ENCODE assay signal across 8 mouse cellular contexts in genomic region chr16:90349700-90350548, GRCm38 (mm10). TPM values are rescaled to one million over a fixed set of nuclear protein-coding genes. Genes with fewer than 3 reads are reported as not detected.
DNase-seq lines count a peak whose midpoint lies in the region; ATAC-seq lines count a peak whose summit lies in the region.

No protein-coding gene starts in this region.

- peak; percentile 59 for ATAC-seq in activated CD4-positive, CD25-positive, alpha-beta regulatory T cell, adult 4 months
- peak; percentile 43 for ATAC-seq in inflammation-experienced regulatory T-cells, adult 6 months

- peak; percentile 90 for DNase-seq in embryo, embryonic 10.5 days (ENCODE audit: low spot score)
- DNase-seq in gastrocnemius, postnatal 25 days, result peak; percentile 50
- DNase-seq in left cerebral cortex, adult 18-20 months (ENCODE audit: low spot score in 2 of 2), result peak; percentile 49 to 58
- DNase-seq in lung, postnatal 14 days, result peak; percentile 73
- DNase-seq in right cerebral cortex, adult 18-20 months, result peak; percentile 63
- peak; percentile 13 for DNase-seq in urinary bladder, postnatal 25 days (ENCODE audit: low spot score)

RNA-seq across cellular contexts. Expression of gene Hunk, which starts 35.9 kb away (rescaled TPM):
- under 1 TPM in 1 of 2 experiments, not detected in 1; 0.13 TPM for polyA plus RNA-seq in activated CD4-positive, CD25-positive, alpha-beta regulatory T cell, adult 4 months (2017; shearing (Covaris generic))
- total RNA-seq in gastrocnemius, postnatal 25 days (2021), result under 1 TPM; 0.67 to 0.74 TPM
- under 1 TPM in 1 of 3 experiments, not detected in 2; 0.43 TPM for polyA plus RNA-seq in inflammation-experienced regulatory T-cells, adult 6 months (2017; shearing (Covaris generic))
- total RNA-seq in left cerebral cortex, adult 18-20 months (2021), result 10 to 100 TPM; 13.0 to 16.8 TPM

Comparison
In these comparisons a context has a peak if more than half of its experiments do, and no peak if none do; other contexts are left out.
1. Peak in every context shown above with its lines: DNase-seq and ATAC-seq.
2. DNase-seq: peak in every context shown above with its lines; median percentile 90 in embryo, embryonic 10.5 days; 73 in lung, postnatal 14 days; 63 in right cerebral cortex, adult 18-20 months; 54 in left cerebral cortex, adult 18-20 months; 50 in gastrocnemius, postnatal 25 days; 13 in urinary bladder, postnatal 25 days.
3. RNA of gene Hunk, which starts 35.9 kb away (total RNA-seq): 13.0 to 16.8 TPM in left cerebral cortex, adult 18-20 months; 0.67 to 0.74 TPM in gastrocnemius, postnatal 25 days; every median in the first group is over 4 times any median in the second.